Mouse (Mus musculus) heart, postnatal 36 days (tissue): Measurements from ENCODE around the gene Gpr153. TPM values are rescaled to one million over a fixed set of nuclear protein-coding genes. Genes with fewer than 3 reads are reported as not detected.

ENCODE experiments used
- DNase-seq, 2 experiments: peaks; one replicate each; pipeline ENCODE4 v3.0.0; 2021 to 2022
- intact Hi-C: fragments of 180-260 bp; cut with DNase I; formaldehyde crosslinking; loops from one replicate; pipeline ENCODE4 v1.15.1; 2025
- total RNA-seq, 2 experiments: library from RNA; stranded (reverse); gene quantifications; 2 replicates each; pipeline ENCODE4 v1.2.3; 2021

The Gpr153 gene
- total RNA-seq, 2 experiments from 2014 or later = 10.7 to 14.0 TPM

DNA sequence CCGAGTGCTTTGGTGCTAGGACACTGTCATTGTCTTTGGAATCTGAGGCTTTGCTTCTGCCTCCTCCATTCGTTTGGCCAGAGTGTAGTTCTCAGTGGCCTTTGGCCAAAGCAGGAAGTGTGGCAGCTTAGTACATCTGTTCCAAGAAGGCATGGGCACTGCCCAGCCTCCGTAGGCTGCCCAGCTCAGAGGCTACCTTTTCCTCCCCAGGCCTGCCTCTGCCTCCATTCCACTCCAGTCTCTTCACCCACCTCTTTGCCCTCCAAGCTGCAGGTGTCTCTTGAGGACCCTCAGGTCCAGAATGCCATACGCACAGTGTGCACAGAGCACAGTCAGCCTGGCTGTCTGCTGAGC lies 9.9 kb upstream of the Gpr153 start:
- intact Hi-C loops = no loop called here
- no peak for DNase-seq

DNA sequence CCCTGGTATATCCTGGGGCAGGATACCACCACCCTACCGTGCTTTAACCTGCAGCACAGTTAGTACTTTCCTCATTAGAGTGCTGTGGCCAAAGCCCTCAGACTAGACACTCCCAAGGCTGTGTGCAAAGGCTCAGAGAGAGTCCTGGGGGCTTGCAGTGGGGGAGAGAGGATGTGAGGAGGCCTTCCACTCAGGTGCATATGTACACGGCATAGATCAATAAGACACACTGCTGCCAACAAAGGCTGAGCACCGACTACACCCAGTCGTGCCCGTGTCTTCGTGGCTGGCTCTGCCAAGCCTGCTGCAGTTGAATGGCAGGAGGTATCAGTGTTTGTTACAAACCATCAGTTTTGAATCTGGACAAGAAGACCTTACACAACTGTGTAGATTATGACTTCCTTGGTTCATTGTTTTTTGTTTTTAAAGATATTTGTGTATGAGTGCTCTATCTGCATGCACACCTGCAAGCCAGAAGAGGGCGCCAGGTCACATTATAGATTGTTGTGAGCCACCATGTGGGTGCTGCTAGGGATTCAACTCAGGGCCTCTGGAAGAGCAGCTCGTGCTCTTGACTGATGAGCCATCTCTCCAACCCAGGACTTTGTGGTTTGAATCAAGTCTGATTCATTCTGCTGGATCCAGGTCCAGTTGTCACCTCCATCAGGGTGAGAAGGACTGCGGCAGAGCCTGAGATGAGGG lies 9.0 kb upstream of the Gpr153 start:
- intact Hi-C loops = no loop called here
- no peak for DNase-seq

DNA sequence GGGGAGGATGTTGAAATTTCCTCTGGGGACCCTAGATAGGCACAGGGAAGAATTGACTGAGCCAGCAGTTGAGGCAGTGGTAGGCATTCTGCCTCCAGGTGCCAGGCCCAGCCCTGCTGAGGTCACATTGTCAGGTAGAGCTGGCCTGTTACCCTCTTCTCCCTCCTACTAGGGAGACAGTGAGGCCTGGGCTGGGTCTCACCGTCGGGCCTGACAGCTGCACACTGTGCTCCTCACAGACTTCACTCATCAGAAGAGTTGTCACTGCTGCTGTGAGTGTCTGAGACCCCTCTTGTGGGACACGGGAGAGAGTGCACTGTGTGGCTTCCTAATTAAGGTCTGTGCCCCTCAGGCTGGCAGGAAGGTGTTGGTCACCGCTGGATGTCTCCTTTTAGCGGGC lies 8.2 kb upstream of the Gpr153 start:
- intact Hi-C loops = no loop called here
- no peak for DNase-seq

DNA sequence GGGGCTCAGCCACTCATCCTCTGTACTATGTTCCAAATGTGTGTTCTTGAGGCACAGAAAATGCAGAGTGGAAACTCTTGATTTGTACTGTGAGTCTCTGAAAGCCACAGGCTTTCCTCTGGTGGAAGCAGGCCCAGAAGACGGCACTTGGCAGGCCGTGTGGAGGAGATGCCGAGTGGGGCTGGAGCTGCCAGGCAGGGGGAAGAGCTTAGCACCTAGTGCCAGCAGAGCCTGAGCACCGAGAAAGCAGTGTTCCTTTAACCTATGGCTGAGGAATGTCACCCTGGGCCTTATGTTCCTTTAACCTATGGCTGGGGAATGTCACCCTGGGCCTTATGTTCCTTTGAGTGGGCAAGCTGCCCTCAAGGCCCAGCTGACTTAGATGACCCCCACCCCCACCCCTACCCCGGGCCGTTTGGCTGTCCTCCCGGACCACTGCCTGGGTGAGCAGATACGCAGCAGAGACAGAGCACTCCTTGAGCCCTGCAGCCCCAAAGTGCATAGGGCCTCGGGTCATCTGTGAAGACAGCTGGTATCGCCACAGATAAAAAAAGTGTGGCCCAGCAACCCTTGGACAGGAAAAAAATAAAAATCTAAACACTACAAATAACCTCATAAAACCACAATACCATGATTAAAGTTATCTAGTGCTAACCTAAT lies 7.7 kb upstream of the Gpr153 start:
- intact Hi-C loops = no loop called here
- DNase-seq = peak; percentile 40 to 43

DNA sequence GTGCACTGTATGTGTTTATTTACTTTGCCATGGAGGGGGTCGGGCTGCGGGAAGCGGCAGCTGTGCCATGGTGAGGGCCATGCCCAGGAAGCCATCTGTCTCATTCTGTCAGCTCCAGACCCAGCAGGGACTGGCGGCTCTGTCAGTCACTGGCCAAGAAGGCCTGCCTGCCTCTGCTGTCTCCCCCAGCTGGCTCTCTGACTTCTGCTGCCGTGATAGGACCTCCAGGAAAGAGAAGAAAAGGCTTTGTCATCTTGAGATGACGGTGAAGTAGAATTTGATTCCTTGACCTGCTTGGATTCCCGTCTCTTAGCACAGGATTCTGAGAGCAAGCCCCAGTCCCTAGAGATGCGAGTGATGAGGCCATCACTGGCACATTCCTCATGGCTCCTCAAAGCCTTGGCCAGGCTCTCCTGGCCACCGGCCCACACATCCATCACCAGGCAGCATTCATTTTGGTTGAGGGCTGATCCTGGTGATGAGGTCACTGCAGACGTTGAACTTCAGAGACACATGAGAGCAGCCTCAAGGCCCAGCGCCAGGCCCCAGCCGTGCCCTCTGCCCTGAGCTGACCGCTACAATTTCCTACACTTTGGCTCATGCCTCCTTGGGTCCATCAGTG lies 6.2 kb upstream of the Gpr153 start:
- peak; percentile 57 to 58 for DNase-seq
- intact Hi-C loops = loop anchor here (1.0 kb wide), 1 partner anchor 11 kb away; no protein-coding TSS in a partner anchor

DNA sequence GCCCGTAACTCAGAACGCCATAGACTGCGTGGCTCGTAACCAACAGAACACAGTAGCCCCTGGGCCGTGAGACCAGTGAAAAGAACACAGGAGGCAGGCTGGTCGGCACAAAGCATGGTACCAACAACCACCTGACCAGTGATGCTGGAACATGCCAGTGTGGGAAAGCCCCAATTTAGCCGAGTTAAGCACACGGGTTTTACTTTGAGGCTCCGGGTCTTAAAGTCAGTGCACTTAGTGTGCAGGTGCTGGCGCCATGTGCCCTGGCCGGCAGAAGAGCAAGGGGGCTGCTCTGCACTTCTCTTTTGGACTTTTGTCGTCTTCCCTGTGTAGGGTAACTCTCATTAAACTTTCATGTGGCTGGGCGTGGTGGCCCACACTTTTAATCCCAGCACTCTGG lies 4.1 kb upstream of the Gpr153 start:
- no peak for DNase-seq
- intact Hi-C loops = no loop called here

DNA sequence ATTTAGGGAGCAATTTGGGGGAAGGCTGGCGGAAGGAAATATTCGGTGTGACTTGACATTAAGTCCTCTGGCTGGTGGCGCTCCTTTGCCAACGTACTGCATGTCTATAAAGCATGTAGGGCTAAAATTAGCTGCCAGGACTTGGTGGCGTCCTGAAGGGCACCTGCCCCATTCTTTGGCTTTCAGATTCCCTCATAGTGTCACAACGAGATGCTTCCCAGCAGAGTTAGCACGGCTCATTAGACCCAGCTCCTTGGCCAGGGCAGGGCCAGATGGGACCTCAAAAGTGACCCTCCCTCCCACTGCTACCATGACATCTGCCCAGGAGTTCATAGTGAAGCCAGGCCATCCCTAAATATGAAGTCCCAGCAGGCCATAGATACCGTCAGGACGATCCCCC lies 3.4 kb upstream of the Gpr153 start:
- intact Hi-C loops = no loop called here
- DNase-seq = no peak

DNA sequence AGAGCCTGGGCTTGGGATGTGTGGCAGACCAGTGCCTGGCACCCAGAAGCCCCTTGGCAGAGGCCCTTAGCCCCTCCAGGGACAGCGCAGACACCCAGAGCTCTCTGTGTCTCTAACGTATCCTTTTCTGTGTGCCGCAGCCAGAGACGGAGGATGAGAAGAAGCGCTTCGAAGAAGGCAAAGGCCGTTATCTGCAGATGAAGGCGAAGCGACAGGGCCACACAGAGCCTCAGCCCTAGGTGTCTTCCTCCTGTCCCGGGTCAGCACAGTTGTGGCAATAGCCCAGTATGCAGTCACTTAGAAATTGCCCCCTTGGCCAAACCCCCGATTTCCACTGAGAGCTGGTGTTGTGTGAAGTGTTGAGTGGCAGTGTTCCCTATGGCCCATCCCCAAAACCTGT lies 2.7 kb upstream of the Gpr153 start:
- no peak for DNase-seq
- intact Hi-C loops = no loop called here

DNA sequence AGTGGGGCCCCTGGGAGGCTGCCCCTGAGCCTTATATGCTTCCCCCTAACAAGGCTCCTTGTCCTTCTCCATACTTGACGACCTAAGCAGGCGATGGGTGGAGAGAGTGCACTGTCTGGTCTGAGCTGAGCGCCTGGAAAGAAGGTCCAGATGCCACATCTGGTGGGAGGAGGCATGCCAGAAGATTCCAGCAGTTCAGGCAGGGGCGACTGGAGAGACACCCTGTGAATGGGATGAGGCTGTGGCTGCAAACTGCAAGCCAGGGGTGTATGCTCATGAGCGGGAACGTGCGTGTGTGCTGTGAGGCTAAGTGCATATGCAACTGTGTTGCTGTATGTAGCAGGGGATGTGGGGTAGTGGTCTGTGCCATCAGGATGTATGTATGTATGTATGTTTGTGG lies 2.0 kb upstream of the Gpr153 start:
- intact Hi-C loops = loop anchor here (2.0 kb wide), 1 partner anchor 57 kb away; no protein-coding TSS in a partner anchor
- peak in 1 of 2 experiments; percentile 42 for DNase-seq

DNA sequence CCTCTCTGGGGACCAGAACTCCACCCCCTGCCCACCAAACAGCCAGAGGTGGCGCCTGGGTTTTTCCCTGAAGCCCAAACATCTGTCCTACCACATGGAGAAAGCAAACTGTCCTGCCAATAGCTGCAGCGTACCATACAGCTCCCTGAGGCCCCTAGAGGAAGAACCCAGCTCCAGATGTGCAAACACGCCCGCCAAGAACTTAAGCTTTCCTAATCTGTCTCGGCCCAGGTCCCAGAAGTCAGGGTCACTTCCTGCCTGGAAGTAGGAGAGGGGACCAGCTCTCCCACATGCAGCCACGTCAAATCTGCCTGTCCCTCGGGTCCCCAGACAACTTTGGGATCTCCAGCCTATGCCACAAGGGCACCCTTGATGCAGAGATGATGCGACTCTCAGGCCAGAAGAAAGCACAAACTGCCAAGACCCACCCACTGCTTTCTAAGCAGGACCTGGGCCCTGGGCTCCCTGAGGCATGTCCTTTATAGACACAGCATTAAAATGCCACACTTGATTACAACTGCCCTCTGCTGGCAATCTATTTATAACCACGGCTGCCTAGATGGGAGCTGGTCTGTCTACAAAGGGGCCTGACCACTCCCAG lies 1.5 kb upstream of the Gpr153 start:
- intact Hi-C loops = loop anchor here (2.0 kb wide), 1 partner anchor 58 kb away; no protein-coding TSS in a partner anchor
- peak; percentile 68 to 81 for DNase-seq

DNA sequence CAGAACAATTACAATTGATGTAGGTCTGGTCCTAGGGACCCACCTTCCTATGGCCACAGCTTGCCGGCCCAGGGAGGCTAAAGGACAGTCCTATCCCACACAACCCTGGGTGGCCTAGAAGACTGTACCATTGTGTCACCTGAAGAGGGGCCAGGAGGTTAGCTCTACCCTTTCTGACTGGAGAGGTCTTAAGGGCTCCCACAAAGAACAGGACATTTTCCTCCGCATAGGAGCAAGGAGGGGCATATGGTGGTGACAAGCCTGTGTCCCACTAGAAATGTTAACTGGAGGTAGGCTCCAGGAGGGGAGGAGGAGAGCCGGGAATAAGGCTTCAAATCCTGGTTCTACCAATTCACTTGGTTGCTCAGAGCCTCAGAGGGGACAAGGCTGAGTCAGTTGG lies 841 bp upstream of the Gpr153 start:
- DNase-seq = no peak
- intact Hi-C loops = loop anchor here (2.0 kb wide), 1 partner anchor 58 kb away; no protein-coding TSS in a partner anchor

DNA sequence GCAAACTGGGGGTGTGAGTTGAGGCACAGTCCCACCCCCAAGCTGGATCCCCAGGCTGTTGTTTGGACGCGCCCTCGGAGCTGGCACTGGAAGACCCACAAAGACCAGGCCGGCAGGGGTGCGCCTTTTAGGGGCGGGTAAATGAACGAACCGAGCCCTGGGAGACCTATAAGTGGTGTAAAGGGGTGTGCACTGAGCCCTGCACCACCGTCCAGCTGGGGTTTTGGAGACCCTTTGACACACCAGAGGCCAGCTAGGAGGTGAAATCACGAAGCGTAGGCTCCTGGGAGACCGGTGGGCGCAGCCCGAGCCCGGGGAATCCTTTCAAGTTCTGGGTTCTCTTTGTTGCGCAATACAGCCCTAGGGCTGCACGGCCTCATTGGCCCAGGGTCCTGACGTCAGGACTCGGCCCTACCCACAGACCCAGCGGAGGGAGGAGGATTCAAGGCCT lies 674 bp downstream of the Gpr153 start:
- intact Hi-C loops = no loop called here

DNA sequence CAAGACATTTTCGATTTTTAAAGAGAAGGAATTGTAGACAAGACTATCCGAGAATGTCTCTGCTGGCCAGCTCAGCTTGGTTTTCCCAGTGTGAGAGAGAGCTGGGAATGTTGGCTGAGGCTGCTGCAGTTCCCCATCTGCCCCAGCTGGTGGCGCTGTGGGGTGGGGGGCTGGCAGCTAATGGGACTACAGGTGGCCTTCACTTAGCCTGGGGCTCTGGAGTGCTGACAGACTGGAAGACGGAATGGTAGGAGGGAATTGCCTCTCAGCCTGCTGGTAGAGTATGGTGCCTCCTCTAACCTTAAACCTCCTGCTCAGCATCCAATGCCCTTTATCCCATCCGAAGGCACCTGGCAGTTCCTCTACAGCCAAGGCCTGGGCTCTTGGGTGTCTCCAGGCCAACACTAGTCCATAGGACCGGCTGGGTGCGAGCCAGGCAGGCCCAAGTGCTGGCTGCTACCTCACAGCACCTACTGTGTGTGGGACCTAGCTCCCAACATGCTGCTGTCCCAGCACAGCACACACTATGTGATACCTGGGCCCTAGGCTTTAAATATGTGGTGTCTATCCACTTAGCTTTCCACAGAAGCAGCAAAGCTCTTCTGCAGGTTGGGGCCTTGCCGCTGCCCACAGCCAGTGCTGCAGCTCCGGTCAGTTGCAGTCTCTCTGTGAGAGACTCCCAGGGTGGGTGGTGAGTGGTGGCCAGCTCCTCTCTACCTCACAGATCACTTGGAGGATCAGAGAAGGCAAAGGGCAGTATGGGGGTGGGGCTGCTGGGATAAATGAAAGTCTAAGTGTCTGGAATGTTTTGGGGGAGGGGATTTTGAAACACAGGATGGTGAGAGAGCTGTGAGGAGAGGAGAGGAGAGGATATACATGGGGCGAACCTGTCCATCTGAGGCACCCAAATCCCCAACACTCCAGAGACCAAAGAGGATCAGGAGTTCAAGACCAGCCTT lies 2.6 kb downstream of the Gpr153 start:
- intact Hi-C loops = no loop called here
- no peak for DNase-seq

More for the DNA sequence above, 674 bp downstream of the Gpr153 start:
- peak; percentile 52 to 61 for DNase-seq

DNA sequence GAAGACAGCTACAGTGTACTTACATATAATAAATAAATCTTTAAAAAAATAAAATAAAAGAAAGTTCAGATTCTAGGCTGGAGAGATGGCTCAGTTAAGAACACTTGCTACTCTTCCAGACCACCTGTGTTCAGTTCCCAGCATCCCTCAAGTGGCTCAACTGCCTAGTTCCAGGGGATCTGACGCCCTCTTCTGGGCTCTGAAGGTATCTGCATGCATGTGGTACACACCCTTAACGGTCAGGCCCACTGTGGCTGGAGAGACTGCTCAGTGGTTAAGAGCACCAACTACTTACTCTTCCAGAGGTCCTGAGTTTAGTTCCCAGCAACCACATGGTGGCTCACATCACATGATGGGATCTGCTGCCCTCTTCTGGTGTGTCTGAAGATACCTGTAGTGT lies 3.9 kb downstream of the Gpr153 start:
- intact Hi-C loops = no loop called here

DNA sequence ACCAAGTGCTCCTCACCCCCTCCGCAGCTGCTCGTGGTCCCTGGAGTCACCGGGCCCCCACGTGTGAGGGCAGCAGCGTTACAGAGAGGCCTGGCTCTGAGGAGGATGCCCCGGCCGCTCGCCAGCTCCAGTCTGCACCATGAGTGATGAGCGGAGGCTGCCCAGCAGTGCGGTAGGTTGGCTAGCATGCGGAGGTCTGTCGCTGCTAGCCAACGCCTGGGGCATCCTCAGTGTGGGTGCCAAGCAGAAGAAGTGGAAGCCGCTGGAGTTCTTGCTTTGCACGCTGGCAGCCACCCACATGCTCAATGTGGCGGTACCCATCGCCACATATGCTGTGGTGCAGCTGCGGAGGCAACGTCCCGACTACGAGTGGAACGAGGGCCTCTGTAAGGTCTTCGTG lies 5.0 kb downstream of the Gpr153 start:
- no peak for DNase-seq
- intact Hi-C loops = no loop called here

More for the DNA sequence above, 3.9 kb downstream of the Gpr153 start:
- DNase-seq = no peak

DNA sequence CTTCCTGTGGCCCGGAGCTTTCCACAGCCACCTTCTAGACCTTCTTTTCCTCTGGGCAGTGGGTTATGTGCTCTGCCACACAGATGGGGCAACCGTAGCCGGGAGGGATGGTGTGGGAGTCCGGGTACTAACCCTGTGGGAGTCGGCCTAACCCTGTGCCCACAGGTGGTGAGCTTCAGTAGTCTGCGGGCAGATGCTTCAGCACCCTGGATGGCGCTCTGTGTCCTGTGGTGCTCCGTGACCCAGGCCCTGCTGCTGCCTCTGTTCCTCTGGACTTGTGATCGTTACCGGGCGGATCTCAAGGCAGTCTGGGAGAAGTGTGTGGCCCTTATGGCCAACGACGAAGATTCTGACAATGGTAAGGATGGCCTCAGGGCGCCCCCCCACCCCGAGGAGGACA lies 7.6 kb downstream of the Gpr153 start:
- intact Hi-C loops = no loop called here

DNA sequence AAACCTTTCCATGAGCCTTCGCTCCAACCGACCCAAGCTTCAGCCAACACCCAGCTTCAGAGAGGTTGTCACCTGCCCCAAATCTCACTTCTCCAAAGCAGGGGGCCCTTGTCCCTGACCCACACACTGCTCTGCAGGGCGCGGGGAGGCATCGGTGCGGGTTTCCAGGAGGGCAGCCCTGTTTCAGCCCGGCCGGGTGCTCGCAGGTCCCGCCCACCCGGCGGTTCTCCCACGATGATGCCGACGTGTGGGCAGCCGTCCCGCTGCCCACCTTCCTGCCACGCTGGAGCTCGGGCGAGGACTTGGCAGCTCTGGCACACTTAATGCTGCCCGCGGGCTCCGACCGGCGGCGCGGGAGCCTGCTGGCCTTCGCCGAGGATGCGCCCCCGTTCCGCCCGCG lies 8.7 kb downstream of the Gpr153 start:
- DNase-seq = no peak
- intact Hi-C loops = no loop called here

More for the DNA sequence above, 7.6 kb downstream of the Gpr153 start:
- DNase-seq = no peak

DNA sequence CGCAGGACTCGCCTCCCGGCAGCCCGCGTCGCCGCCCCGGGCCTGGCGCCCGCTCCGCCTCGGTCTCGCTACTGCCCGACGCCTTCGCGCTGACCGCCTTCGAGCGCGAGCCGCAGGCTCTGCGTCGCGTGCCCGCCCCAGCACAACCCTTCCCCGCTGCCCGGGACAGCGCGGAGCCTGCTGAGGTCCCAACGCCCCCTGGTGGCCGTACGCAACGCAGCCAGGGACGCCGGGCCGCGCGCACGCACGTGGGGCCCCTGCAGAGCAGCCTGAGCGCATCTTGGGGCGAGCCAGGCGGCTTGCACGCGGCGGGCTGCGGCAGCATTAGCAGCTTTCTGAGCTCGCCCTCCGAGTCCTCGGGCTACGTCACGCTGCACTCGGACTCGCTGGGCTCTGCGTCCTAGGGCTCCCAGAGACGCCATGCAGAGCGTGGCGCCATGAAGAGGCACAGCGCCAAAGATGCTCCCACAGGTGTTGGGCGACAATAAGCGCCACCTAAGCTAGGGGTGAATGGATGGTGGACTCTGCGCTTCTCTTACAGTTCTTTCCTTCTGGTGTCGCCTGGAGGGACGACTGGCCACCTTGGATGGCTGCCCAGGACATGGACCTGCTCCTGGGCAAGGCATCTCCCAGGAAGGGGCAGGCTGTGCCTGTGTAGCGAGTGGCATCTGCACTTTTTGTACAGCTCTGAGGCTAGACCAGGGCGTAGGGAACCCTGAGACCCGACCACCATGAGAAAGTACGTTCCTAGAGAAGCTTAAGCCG lies 9.3 kb downstream of the Gpr153 start:
- peak; percentile 85 to 87 for DNase-seq
- intact Hi-C loops = no loop called here

DNA sequence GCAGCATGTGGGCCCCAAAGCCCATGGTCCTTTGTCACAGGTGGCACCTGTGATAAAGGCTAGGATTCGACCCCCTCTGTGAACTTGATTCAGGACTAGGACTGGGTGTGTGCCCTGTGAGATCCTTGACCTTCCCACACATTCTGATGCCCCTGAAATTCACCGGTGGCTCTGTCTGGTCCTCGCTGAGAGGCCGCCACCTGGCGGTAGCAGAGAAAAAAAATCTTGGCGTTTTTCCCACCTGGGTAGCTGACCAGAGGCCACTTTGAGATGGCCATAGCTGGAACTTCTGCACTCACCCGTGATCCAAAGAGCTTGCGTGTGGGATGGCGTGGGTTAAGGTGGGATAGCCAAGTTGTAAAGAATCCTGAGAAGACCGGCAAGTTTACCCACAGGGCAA lies 11.5 kb downstream of the Gpr153 start:
- intact Hi-C loops = loop anchor here (1.0 kb wide), 2 partner anchors 71 to 113 kb away; no protein-coding TSS in a partner anchor
- peak; percentile 66 to 75 for DNase-seq
